Mouse (Mus musculus): ENCODE measurements around the gene Cxcl3. TPM values are rescaled to one million over a fixed set of nuclear protein-coding genes. Genes with fewer than 3 reads are reported as not detected.

Gene Cxcl3
- polyA plus RNA-seq, 1 experiment: 0.07 TPM

DNA sequence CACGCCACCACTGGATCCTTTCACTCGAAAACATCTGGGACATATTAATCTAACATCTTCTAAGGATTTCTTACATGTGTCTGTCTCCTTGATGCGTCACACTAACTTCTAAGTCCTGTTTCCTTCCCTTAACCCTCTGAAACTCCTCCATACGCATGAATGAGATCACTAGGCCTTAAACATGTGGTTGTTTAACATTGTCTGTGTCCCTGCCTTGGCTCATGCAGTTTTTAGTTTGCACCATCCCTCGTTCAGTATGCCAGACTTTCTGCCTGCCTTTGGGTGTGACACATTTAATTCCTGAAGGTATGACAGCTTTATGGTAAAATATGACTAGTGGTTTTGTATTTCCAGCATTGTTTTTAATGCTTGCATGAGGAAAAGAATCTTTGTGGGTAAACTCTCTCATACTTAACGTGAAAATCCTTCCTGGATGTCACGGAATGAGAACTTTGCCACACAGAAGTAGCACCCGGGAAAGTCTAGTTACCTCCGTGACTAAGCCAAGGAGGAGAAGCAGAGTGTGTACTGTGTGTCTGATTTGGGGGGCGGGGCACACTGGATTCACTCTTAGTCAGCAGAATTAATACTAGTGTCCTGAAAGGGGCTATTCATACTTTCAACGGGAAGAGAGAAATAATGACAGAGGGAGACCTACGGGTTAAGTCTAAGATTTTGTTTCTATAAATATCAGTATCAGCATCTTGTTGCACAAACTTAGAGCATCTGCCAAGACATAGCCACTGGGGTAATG is 21.8 kb upstream of the Cxcl3 start:
- no peaks in the 10 kb centered on the region for H3K4me1 ChIP-seq (ENCODE audit: control insufficient read depth)

DNA sequence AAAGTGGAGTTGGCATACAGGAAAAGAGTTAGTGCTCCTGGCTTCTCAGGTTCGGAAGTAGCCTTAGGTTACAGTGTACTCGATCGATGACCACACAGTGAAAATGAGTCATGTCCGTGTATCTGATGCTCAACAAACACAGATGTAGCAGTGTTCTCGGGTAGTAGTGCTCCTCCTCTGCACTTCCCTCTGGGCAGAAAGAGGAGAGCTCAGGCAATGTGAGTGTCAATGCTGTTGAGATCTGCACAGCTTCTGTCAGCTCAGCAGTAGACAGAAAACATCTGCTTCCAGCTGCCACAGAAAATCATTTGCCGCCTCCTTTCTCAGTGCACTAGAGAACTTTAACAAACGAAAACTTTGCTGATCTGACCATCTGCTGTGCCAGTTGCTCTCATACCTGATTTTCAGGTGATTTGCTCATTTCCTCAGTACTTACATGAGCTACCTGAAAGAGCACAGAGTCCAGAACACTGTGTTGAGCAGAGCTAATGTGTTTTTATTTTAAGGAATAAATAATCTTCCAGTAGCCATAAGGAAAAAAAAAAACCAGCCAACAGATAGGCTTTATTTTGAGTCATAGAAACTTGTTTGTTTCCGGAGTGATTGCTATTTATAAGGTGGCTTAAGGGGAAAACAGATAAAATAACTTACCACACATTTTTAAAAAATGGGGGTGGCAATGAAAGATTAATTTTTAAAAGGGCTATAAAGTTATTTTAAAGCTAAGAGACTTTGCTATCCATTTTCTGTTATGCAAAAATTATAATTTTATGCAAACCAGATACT is 19.9 kb upstream of the Cxcl3 start:
- Histone ChIP-seq H3K4me3 (replicated peaks) (no peak overlapping the region), H3K4me1 (ENCODE audit: control insufficient read depth) (no peaks in the 10 kb centered on the region), H3K9me3 (ENCODE audit: control insufficient read depth, low read length) (no peaks in the 10 kb centered on the region), H3K27me3 (ENCODE audit: control insufficient read depth) (no peaks in the 10 kb centered on the region), H3K36me3 (ENCODE audit: control insufficient read depth) (no peaks in the 10 kb centered on the region)
- TF ChIP-seq TAL1 (IDR thresholded peaks at IDR 0.05; ENCODE audit: low read length) (no peak), GATA1 (IDR thresholded peaks at IDR 0.05; ENCODE audit: low read length) (no peak)

More for the DNA sequence above, 21.8 kb upstream of the Cxcl3 start:
- Histone ChIP-seq H3K27me3 (ENCODE audit: control insufficient read depth) (peaks cover 8% of the 10 kb centered on the region), H3K4me3 (replicated peaks) (no peak overlapping the region), H3K36me3 (ENCODE audit: control insufficient read depth) (no peaks in the 10 kb centered on the region), H3K9me3 (ENCODE audit: control insufficient read depth, low read length) (no peaks in the 10 kb centered on the region)
- TF ChIP-seq TAL1 (IDR thresholded peaks at IDR 0.05; ENCODE audit: low read length) (no peak), GATA1 (IDR thresholded peaks at IDR 0.05; ENCODE audit: low read length) (no peak)

DNA sequence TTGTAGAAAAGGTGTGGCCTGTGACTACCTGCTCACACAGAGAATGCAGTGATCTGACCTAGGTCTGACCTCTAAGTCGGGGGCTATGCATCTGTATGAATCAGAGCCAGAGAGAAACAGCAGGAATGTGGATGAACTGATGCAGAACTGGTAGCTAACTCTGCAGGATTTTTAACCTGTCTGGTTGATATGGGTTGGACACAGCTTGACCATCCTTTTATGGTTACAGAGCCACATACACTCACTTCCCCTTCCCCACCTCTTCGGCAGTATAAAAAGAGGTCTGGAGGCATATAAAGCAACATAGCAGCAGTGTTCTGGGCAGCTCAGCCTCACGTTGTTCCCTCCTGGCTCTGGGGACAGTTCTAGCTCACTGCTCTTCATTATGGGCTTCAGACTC is 17.7 kb upstream of the Cxcl3 start, which contains the start of gene Ppbp:
Ppbp (plus strand) TSS at position 301 of the 400 bp plus-strand sequence.
- no peaks in the 10 kb centered on the region for H3K4me1 ChIP-seq (ENCODE audit: control insufficient read depth)
- TF ChIP-seq TAL1 (IDR thresholded peaks at IDR 0.05; ENCODE audit: low read length) (no peak), GATA1 (IDR thresholded peaks at IDR 0.05; ENCODE audit: low read length) (no peak)
- no peak within 1 kb of the TSS for H3K4me3 ChIP-seq (replicated peaks)
- H3K36me3 ChIP-seq (ENCODE audit: control insufficient read depth): no peaks in the 10 kb centered on the region
- H3K9me3 ChIP-seq (ENCODE audit: control insufficient read depth, low read length): no peaks in the 10 kb centered on the region
- peaks cover 4% of the 10 kb centered on the region; the same call in 1 of the 2 replicates for H3K27me3 ChIP-seq (ENCODE audit: control insufficient read depth)

DNA sequence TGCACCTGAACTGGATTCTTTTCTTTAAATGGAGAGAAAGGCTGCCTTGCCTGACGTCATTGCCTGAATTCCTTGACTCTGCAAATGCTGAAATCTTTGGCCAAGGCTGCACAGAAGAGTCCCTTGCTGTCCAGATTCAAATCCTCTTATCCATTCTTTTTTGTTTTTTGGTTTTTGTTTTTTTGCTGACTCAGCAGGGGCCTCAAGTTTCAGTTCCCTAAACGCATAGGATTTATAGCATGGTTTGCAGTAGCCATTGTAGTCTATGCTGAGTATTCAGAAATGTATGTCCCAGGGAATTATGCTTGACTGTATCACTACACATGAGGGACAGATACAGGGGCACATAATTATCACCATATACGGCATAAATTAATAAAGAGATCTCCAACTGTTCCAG is 14.5 kb upstream of the Cxcl3 start:
- no peak for TF ChIP-seq GATA1 (IDR thresholded peaks at IDR 0.05; ENCODE audit: low read length)
- no peak for TF ChIP-seq TAL1 (IDR thresholded peaks at IDR 0.05; ENCODE audit: low read length)
- Histone ChIP-seq H3K4me1 (ENCODE audit: control insufficient read depth) (peaks cover 2% of the 10 kb centered on the region), H3K36me3 (ENCODE audit: control insufficient read depth) (no peaks in the 10 kb centered on the region), H3K27me3 (ENCODE audit: control insufficient read depth) (peaks cover 4% of the 10 kb centered on the region; the same call in 1 of the 2 replicates), H3K9me3 (ENCODE audit: control insufficient read depth, low read length) (no peaks in the 10 kb centered on the region), H3K4me3 (replicated peaks) (no peak overlapping the region)

DNA sequence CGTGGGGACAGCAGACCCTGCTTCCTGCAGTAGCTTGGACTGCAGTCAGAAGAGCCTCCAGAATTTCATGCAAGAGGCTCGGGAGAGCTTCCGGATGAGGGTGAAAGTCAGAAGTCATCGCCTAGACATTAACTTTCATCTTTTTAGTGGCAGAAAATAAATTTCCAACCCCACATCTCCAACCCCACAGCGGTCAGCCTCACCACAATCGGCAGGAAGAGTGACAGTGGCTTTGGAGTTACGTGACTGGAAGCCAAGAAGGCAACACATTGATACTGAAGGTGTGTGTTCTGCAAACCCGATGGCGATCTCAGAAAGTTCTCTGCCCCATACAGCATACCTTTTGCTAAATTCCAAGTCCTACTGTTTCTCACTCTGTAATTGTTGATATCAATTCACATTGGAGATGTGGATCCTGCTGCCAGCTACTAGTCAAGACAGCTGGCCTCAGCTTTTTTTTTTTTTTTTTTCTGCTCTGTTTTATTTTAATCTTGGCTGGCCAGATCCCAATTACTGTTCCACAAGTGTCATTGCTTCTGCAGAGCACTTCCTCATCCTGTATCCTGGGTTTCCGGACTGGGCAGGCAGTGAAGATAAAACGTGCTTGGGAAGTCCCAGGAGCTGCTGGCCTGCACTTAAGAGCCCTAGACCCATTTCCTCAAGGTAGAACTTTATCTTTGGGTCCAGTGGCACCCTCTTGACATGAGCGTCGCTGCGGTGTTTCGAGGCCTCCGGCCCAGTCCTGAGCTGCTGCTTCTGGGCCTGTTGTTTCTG is 13.8 kb upstream of the Cxcl3 start, which contains the start of gene Pf4:
Pf4 (plus strand) TSS at position 556 of the 774 bp plus-strand sequence.
- H3K27me3 ChIP-seq (ENCODE audit: control insufficient read depth): peaks cover 4% of the 10 kb centered on the region; the same call in 1 of the 2 replicates
- no peaks in the 10 kb centered on the region for H3K9me3 ChIP-seq (ENCODE audit: control insufficient read depth, low read length)
- no peak for TF ChIP-seq GATA1 (IDR thresholded peaks at IDR 0.05; ENCODE audit: low read length)
- no peak for TF ChIP-seq TAL1 (IDR thresholded peaks at IDR 0.05; ENCODE audit: low read length)
- peaks cover 2% of the 10 kb centered on the region for H3K4me1 ChIP-seq (ENCODE audit: control insufficient read depth)
- no peak within 1 kb of the TSS for H3K4me3 ChIP-seq (replicated peaks)
- H3K36me3 ChIP-seq (ENCODE audit: control insufficient read depth): no peaks in the 10 kb centered on the region

DNA sequence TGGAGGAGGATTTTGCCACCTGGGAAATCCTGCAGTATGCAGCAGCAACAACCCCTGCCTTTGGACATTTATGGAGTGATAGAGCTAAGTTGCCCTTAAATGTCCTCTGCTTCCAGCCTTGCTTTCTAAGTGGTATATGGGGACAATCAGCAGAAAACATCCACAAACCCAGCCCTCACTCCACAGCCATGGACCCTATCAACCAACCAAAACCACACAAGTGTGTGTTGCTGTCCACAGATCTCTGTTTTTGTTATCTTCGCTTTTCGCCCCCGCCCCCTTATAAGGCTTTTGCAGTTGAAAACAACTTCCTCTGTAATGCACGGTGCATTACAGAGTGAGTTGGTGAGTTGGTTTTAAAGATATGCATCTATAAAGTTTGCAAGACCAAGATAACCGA is 10.3 kb upstream of the Cxcl3 start:
- Histone ChIP-seq H3K4me3 (replicated peaks) (no peak overlapping the region), H3K27me3 (ENCODE audit: control insufficient read depth) (peaks cover 4% of the 10 kb centered on the region; the same call in 1 of the 2 replicates), H3K36me3 (ENCODE audit: control insufficient read depth) (no peaks in the 10 kb centered on the region), H3K9me3 (ENCODE audit: control insufficient read depth, low read length) (no peaks in the 10 kb centered on the region), H3K4me1 (ENCODE audit: control insufficient read depth) (peaks cover 2% of the 10 kb centered on the region)
- TF ChIP-seq TAL1 (IDR thresholded peaks at IDR 0.05; ENCODE audit: low read length): no peak
- no peak for TF ChIP-seq GATA1 (IDR thresholded peaks at IDR 0.05; ENCODE audit: low read length)

DNA sequence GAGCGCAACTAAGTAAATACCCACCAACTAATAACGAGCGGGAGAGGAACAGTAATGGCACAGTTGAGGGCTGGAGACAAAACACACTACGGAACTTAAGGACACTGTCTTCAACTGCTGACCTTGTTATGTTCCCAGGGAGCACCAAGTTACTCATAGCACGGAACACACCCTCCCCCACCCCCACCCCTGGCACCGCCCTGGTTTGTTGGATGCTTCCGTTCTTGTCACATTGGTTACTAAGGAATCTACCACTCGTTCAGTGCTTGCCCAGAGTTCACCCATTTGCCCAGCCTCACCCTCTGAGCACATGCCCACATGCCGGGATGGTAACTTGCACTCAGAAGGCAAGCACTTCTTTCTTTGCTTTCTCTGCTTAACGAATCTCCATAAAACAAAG is 8.3 kb upstream of the Cxcl3 start:
- TF ChIP-seq GATA1 (IDR thresholded peaks at IDR 0.05; ENCODE audit: low read length): no peak
- no peak for TF ChIP-seq TAL1 (IDR thresholded peaks at IDR 0.05; ENCODE audit: low read length)
- Histone ChIP-seq H3K4me1 (ENCODE audit: control insufficient read depth) (peaks cover 2% of the 10 kb centered on the region), H3K4me3 (replicated peaks) (no peak overlapping the region), H3K36me3 (ENCODE audit: control insufficient read depth) (no peaks in the 10 kb centered on the region), H3K27me3 (ENCODE audit: control insufficient read depth) (0 out of 2 replicates have a peak, but pooled peaks cover 2% of the 10 kb centered on the region), H3K9me3 (ENCODE audit: control insufficient read depth, low read length) (no peaks in the 10 kb centered on the region)

DNA sequence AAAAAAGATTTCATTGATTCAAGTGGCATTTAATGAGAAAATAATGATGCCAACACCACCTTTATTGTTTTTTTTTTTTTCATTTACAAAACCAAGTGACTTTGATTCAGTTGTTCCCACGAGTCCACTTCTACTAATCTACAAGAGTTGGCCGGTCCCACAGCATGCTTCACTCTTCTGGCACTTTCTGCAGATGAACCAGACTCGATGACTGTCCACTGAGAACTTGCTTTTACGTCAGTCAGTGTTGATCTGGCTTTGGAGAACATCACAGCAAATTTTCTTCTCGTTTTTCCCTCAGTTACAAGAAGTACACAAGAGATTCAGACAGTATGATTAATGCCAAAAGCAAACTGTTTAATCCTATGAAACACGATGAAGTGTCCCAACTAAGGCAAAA is 7.0 kb upstream of the Cxcl3 start:
- H3K4me3 ChIP-seq (replicated peaks): no peak overlapping the region
- H3K4me1 ChIP-seq (ENCODE audit: control insufficient read depth): peaks cover 2% of the 10 kb centered on the region
- no peaks in the 10 kb centered on the region for H3K36me3 ChIP-seq (ENCODE audit: control insufficient read depth)
- no peak for TF ChIP-seq GATA1 (IDR thresholded peaks at IDR 0.05; ENCODE audit: low read length)
- TF ChIP-seq TAL1 (IDR thresholded peaks at IDR 0.05; ENCODE audit: low read length): no peak
- H3K9me3 ChIP-seq (ENCODE audit: control insufficient read depth, low read length): no peaks in the 10 kb centered on the region
- no peaks in the 10 kb centered on the region for H3K27me3 ChIP-seq (ENCODE audit: control insufficient read depth)

Measured in erythroblast, embryonic 14.5 days (primary cell).